Mouse (Mus musculus) heart, embryonic 10.5 days (tissue): ENCODE results near the gene Armc12. TPM values are rescaled to one million over a fixed set of nuclear protein-coding genes. Genes with fewer than 3 reads are reported as not detected.
A peak's percentile ranks its signal among the peaks of the same experiment; 100 is the strongest.

Experiments
- DNase-seq: peaks from one replicate; pipeline ENCODE4 v3.0.0-alpha.2; 2017; ENCODE audit warnings: low spot score
- H3K27ac ChIP-seq: fragments of 300-500 bp; sonication (generic); 2 replicates; pipeline ENCODE4 v1.5.1; 2016; ENCODE audit warnings: mild to moderate bottlenecking
- H3K27me3 ChIP-seq: fragments of 300-500 bp; sonication (generic); 2 replicates; pipeline ENCODE4 v1.6.1; 2016; ENCODE audit warnings: mild to moderate bottlenecking; ENCODE audit not compliant: poor library complexity, insufficient read depth, severe bottlenecking
- H3K36me3 ChIP-seq: fragments of 300-500 bp; sonication (generic); 2 replicates; pipeline ENCODE4 v1.6.1; 2016; ENCODE audit warnings: mild to moderate bottlenecking, moderate library complexity
- H3K4me1 ChIP-seq: fragments of 300-500 bp; sonication (generic); 2 replicates; pipeline ENCODE4 v1.6.1; 2016; ENCODE audit warnings: mild to moderate bottlenecking
- H3K4me3 ChIP-seq: fragments of 300-500 bp; sonication (generic); 2 replicates; pipeline ENCODE4 v1.5.1; 2016; ENCODE audit warnings: mild to moderate bottlenecking, moderate library complexity
- H3K9me3 ChIP-seq: fragments of 300-500 bp; sonication (generic); 2 replicates; pipeline ENCODE4 v1.6.1; 2016; ENCODE audit warnings: mild to moderate bottlenecking, moderate library complexity
- WGBS: fragments of 180-500 bp; shearing (Covaris S2); methylation state at CpG from one replicate; pipeline ENCODE4 v1.1.7; 2016; 5-methylcytosine and 5-hydroxymethylcytosine counted together
- polyA plus RNA-seq: library from polyadenylated mRNA; unstranded; fragments of >200 nt; fragmentation: Nextera tagmentation; extraction: Ambion mirVana; gene quantifications from 2 replicates; pipeline ENCODE4 v1.2.1, GENCODE M21; 2016

Armc12 gene
- polyA plus RNA-seq, 1 experiment from 2014 or later: 0.10 TPM

DNA sequence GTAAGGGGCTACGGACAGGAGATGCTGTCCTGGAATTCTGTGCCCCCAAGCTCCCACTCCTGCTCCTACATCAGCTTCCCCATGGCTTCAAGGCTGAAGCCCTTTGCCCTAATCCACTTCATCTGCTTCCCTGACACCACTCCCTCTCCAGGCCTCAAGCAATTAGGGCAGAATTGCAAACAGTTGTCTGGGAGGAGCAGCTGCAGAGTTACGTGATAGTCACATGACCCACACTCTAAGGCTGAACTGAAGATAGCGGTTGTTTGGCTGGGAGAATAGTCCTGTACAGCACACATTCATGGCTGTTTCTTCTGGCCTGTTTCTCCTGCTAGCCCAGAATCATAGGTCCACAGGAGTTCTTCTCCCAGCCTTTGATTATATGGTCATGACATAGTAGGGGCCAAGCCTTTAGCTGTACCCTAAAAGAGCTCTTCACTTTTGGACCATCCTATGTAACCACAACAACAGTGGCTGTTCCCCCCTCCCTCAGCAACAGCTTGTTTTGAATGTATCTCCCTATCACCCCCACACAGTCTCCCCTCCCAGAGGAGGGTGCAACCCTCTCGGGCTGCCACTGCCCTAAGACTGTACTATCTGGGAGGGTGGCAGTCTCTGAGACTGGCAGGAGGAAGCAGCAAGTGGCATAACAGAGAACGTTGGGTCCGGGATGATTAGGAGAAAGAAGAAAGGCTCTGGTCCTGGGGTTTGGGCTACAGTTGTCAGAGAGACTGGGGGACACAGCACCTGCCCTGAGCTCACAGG lies 26.2 kb downstream of the Armc12 start:
- H3K9me3 ChIP-seq: no peaks in the 10 kb centered on the region
- no peak overlapping the region for H3K4me3 ChIP-seq
- H3K27me3 ChIP-seq: no peaks in the 10 kb centered on the region
- H3K27ac ChIP-seq: no peak overlapping the region
- no peaks in the 10 kb centered on the region for H3K36me3 ChIP-seq
- no peak for DNase-seq
- WGBS: 47% methylated on average over 6 of the region's 6 CpGs
- peaks cover 22% of the 10 kb centered on the region for H3K4me1 ChIP-seq

DNA sequence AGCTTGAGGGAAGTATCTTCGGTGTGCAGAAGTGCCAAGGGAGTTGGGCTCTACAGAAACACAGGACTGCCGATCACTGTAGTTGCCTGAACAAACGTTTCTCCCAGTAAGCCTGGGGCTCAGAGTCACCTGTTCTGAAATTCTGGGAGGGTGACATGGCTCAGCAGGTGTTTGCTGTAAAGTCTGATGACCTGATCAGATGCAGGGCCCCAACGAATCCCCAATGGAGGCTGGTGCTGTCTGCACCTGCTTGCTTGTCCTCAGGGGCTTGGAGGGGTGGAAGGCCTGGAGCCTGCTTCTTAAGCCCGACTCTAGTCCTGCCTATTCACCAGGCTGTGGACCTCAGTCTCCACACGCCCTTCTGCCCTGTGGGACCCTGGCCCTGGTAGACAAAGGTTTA lies 27.2 kb downstream of the Armc12 start:
- Histone ChIP-seq H3K4me1 (peaks cover 27% of the 10 kb centered on the region), H3K27me3 (no peaks in the 10 kb centered on the region), H3K27ac (no peak overlapping the region), H3K4me3 (no peak overlapping the region), H3K36me3 (no peaks in the 10 kb centered on the region), H3K9me3 (no peaks in the 10 kb centered on the region)
- DNase-seq: no peak
- 70% methylated on average over 6 of the region's 6 CpGs for WGBS

DNA sequence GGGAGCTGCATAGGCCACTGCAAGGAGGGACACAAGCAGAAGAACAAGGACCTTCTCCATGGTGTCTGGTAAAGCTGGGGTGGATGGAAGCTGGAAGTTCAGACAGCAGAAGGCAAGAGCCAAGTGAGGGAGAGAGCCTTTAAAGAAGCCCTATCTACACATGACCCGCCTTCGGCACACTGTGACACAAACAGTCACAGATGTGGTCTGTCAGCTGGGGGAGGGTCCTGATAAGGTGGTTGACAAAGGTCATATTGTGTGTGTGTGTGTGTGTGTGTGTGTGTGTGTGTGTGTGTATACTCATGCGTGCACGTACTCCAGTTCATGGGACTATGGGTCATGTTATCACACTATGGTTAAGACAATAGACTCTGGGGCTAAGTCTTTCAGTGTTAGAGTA lies 30.0 kb downstream of the Armc12 start, which contains the start of gene Clps:
TSS of gene Clps (minus strand) at position 169 of the 400 bp plus-strand sequence.
- H3K36me3 ChIP-seq: no peaks in the 10 kb centered on the region
- 51% methylated on average over 4 of the region's 4 CpGs for WGBS
- no peak within 1 kb of the TSS for H3K4me3 ChIP-seq
- no peak for DNase-seq
- H3K9me3 ChIP-seq: no peaks in the 10 kb centered on the region
- H3K27ac ChIP-seq: no peak within 1 kb of the TSS
- H3K4me1 ChIP-seq: peaks cover 25% of the 10 kb centered on the region
- no peaks in the 10 kb centered on the region for H3K27me3 ChIP-seq

DNA sequence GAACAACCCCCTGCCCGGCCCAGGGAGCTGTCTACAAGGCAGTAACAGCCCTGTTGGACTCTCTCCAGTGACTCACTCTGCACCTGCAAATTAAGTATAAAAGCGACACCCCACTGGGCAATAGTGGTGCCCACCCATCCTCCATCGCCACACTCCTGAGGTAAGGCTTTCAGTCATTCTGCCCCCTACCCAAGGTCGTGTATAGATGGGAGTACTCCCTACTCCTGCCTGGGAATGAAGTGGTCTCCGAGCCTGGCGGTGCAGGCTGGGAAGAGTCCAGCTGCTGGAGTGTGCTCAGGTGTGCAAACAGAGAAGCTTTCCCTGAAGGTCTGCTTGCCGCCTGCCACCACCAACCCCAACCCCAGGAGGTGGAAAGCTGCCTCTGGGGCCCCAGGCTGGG lies 31.0 kb downstream of the Armc12 start:
- DNase-seq: no peak
- Histone ChIP-seq H3K4me1 (peaks cover 19% of the 10 kb centered on the region), H3K27me3 (no peaks in the 10 kb centered on the region), H3K36me3 (no peaks in the 10 kb centered on the region), H3K9me3 (no peaks in the 10 kb centered on the region), H3K27ac (no peak overlapping the region), H3K4me3 (no peak overlapping the region)
- WGBS: 59% methylated on average over 7 of the region's 7 CpGs

DNA sequence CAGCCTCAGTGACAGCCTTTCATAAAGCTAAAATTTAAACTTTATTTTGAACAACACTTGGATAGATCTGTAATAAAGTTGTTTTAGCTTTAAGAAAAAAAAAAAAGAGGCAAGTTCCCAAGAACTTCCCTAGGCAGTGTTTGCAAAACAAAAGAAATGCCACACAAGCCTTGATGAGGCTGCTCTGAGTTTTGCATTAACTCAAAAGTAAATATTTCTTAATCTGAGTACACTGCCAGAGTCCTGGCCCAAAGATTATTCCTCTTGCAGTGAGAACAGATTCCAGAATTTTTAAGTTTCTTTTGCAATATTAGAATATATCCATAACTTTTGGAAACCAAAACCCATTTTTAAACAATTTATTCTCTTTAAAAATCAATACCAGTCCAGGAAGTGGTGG lies 34.6 kb downstream of the Armc12 start:
- Histone ChIP-seq H3K27me3 (no peaks in the 10 kb centered on the region), H3K9me3 (no peaks in the 10 kb centered on the region), H3K36me3 (no peaks in the 10 kb centered on the region), H3K4me1 (peaks cover 14% of the 10 kb centered on the region), H3K4me3 (no peak overlapping the region), H3K27ac (no peak overlapping the region)
- no peak for DNase-seq

DNA sequence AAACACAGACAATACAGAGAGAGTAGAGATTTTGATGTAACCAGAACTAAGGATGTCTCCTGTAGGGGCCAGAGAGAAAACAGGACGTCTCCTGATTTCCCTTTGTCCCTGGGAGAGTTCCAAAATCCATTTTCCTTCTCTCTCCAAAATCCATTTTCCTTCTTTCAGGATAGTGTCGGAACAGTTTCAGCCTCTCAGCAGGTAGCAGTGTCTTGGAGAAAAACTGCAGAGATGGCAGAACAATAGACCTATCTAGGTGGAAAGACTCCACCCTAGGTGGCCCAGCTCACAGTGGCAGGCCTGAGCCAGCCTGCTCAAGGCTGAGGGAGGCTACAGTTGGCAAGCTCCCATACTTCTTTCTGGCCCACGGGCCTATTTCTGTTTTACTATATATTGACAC lies 36.9 kb downstream of the Armc12 start:
- no peaks in the 10 kb centered on the region for H3K9me3 ChIP-seq
- DNase-seq: no peak
- no peak overlapping the region for H3K27ac ChIP-seq
- H3K4me3 ChIP-seq: no peak overlapping the region
- no peaks in the 10 kb centered on the region for H3K27me3 ChIP-seq
- no peaks in the 10 kb centered on the region for H3K36me3 ChIP-seq
- H3K4me1 ChIP-seq: no peaks in the 10 kb centered on the region
- WGBS: 41% methylated on average over 3 of the region's 3 CpGs

DNA sequence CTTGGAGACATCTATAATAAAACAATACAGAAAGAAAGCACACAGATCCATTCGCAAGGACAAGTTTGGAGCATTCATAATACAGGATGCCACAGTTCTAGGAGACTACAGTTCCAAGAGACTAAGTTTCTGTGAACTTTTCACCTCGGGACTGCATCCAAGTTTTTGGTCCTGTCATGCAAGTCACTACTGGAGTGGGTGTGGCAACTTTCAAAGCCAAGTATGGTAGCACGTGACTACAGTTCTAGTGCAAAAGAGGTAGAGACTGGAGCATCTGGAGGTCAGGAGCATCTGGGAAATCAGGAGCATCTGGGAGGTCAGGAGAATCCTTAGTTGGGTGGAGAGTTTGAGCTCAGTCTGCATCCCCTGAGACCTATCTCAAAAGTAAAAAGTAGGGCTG lies 41.3 kb downstream of the Armc12 start:
- DNase-seq: no peak
- no peak overlapping the region for H3K27ac ChIP-seq
- no peak overlapping the region for H3K4me3 ChIP-seq
- peaks cover 8% of the 10 kb centered on the region for H3K4me1 ChIP-seq
- peaks cover 18% of the 10 kb centered on the region; the same call in 1 of the 2 replicates for H3K27me3 ChIP-seq
- 77% methylated on average over 3 of the region's 3 CpGs for WGBS
- H3K9me3 ChIP-seq: no peaks in the 10 kb centered on the region
- no peaks in the 10 kb centered on the region for H3K36me3 ChIP-seq

DNA sequence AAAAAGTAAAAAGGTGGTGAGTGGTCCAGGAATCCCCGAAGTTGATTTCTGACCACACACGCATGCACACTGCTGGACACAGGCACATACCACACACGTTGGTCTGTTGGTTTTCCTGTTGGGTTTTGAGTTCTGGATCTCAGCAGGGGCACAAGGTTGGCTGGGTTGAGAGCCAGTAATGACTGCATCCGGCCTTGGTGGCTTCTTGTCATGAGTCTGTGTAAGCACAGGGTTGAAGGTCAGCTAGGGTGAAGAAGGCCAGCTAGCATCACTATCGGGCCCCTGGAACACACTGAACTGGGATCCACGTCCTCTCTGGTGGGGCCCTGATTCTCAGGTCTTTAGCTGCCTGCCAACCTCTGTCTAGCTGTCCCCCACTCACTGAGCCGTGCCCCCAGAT lies 41.9 kb downstream of the Armc12 start:
- WGBS: 80% methylated on average over 7 of the region's 7 CpGs
- H3K9me3 ChIP-seq: no peaks in the 10 kb centered on the region
- no peaks in the 10 kb centered on the region for H3K36me3 ChIP-seq
- H3K4me3 ChIP-seq: no peak overlapping the region
- peaks cover 20% of the 10 kb centered on the region; the same call in 1 of the 2 replicates for H3K27me3 ChIP-seq
- no peak overlapping the region for H3K27ac ChIP-seq
- DNase-seq: no peak
- peaks cover 8% of the 10 kb centered on the region for H3K4me1 ChIP-seq

DNA sequence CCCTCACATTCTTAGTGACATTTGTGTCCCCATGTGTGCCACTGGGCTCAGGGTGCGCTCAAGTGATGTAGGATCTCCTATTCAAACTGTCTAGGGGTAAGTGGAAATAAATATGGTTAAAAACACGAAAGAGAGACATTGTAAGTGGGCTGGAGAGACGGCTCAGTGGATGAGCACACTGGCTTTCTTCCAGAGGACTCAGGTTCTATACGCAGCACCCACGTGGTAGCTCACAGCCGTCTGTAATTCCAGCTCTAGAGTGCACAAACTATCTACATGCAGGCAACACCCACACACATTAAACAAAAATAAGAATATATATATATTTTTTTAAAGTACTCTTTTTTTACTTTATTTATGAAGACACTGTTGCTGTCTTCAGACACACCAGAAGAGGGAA lies 42.3 kb downstream of the Armc12 start:
- H3K27ac ChIP-seq: no peak overlapping the region
- peaks cover 20% of the 10 kb centered on the region; the same call in 1 of the 2 replicates for H3K27me3 ChIP-seq
- no peaks in the 10 kb centered on the region for H3K9me3 ChIP-seq
- no peak overlapping the region for H3K4me3 ChIP-seq
- 83% methylated on average over 6 of the region's 6 CpGs for WGBS
- H3K4me1 ChIP-seq: peaks cover 8% of the 10 kb centered on the region
- no peaks in the 10 kb centered on the region for H3K36me3 ChIP-seq
- DNase-seq: no peak

DNA sequence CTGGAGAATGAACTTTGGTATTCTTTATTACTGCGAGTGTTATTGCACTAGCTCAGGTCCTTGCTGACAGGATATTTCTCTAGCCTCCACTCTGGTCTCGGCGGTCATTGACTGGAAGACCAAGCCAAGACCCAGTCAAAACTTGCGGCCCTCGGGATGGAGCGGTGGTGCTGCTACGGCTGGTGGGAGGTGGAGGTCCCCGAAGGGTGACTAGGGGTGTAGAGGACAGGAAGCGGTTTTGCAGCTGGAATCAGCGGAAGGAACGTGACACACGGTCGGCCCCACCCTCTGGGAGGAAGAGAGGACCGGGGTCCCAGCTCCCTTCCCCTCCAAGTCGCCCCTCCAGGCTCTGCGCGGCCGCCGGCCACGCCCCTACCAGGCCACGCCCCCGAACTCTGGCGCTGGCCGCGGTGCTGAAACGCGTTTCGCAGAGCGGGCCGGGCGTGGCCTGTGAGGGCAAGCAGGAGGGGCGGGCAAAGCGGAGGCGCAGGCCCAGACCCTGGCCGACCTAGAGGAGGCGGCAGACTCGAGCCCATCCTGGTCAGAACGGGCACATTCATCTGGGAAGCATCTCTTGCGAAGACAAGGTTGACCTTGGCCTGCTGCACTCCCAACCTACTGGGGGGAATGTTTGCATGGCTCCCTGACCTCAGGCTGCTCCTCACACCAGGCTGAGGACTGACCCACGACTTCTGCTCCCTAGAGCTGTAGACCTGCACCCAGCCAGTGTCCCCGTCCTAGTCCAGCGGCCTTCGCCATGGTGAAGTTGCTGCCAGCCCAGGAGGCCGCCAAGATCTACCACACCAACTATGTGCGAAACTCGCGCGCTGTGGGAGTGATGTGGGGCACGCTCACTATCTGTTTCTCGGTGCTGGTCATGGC lies 44.9 kb downstream of the Armc12 start, which contains the start of gene Lhfpl5:
TSS of gene Lhfpl5 (plus strand) at position 398 of the 882 bp plus-strand sequence.
- DNase-seq: peak; percentile 86
- Histone ChIP-seq H3K27me3 (peaks cover 20% of the 10 kb centered on the region; the same call in 1 of the 2 replicates), H3K36me3 (no peaks in the 10 kb centered on the region), H3K4me3 (peak within 1 kb of the TSS; percentile 44), H3K9me3 (no peaks in the 10 kb centered on the region), H3K27ac (no peak within 1 kb of the TSS), H3K4me1 (peaks cover 8% of the 10 kb centered on the region)
- WGBS: 15% methylated on average over 50 of the region's 50 CpGs

DNA sequence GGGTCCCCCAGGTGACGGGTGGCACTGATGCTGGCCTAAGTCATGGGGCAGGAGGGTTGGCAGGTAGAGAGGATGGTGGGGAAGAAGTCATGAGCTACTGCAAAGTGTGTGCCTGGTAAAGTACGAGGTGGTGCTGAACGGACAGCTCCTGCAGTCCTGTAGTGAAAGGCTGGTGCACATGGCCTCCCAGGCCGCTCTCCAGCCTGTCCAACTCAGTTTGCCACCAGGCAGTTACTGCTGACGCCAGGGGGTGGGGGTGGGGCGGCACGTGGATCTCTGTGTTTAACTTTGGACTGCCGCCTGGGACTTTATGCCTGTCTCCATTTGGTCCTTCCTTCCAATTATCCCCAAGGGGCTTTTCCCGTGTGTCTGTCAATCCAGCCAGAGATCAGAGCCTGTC lies 49.8 kb downstream of the Armc12 start:
- Histone ChIP-seq H3K9me3 (no peaks in the 10 kb centered on the region), H3K27ac (no peak overlapping the region), H3K36me3 (no peaks in the 10 kb centered on the region), H3K4me1 (peaks cover 8% of the 10 kb centered on the region), H3K27me3 (peaks cover 15% of the 10 kb centered on the region; the same call in 1 of the 2 replicates), H3K4me3 (no peak overlapping the region)
- WGBS: 10% methylated on average over 9 of the region's 9 CpGs
- DNase-seq: peak; percentile 89

DNA sequence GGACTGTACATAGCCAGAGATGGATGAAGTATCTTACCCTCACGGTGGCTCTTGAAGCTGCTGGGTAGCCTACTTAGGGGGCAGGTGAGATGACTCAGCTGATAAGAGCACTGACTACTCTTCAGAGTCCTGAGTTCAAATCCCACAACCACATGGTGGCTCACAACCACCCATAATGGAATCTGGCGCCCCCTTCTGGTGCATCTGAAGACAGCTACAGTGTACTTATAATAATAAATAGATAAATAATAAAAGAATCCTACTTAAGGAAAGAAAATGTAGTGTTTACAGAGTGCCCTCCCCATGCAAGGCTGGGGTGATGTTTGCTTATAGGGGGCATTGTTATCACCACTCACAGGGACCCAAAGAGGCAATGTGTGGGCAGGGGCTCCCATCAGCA lies 50.5 kb downstream of the Armc12 start:
- Histone ChIP-seq H3K36me3 (no peaks in the 10 kb centered on the region), H3K27me3 (peaks cover 10% of the 10 kb centered on the region; the same call in 1 of the 2 replicates), H3K4me3 (no peak overlapping the region), H3K4me1 (peaks cover 3% of the 10 kb centered on the region), H3K9me3 (no peaks in the 10 kb centered on the region), H3K27ac (no peak overlapping the region)
- no peak for DNase-seq
- 41% methylated on average over 2 of the region's 2 CpGs for WGBS

DNA sequence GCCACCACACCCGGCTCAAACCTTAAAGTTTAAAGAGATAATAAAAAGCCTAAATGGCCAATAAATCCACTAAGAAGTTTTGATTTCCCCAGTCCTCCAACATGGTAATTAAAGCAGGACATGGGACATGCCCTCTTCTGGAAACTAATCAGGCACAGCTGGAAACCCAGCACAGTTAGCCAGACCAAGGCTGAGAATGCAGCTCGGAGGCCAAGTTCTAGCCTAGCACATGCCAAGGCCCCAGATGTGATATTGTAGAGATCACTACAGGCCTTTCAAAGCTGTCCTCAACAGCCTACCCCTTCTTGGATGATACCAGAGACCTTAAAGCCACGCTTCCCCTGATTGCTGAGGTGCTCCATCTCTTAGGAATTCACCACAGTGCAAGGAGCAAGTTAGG lies 55.9 kb downstream of the Armc12 start:
- no peak for DNase-seq

More for the DNA sequence above, 55.9 kb downstream of the Armc12 start:
- Histone ChIP-seq H3K27ac (no peak overlapping the region), H3K4me3 (no peak overlapping the region), H3K4me1 (no peaks in the 10 kb centered on the region), H3K9me3 (no peaks in the 10 kb centered on the region), H3K36me3 (peaks cover 46% of the 10 kb centered on the region), H3K27me3 (no peaks in the 10 kb centered on the region)
- 88% methylated on average over 3 of the region's 3 CpGs for WGBS
